Mouse (Mus musculus): ENCODE measurements around the gene Slc52a3. TPM values are rescaled to one million over a fixed set of nuclear protein-coding genes. Genes with fewer than 3 reads are reported as not detected.

Gene Slc52a3
- total and polyA plus RNA-seq, 3 experiments = 0.02 to 0.05 TPM; not detected in 1

DNA sequence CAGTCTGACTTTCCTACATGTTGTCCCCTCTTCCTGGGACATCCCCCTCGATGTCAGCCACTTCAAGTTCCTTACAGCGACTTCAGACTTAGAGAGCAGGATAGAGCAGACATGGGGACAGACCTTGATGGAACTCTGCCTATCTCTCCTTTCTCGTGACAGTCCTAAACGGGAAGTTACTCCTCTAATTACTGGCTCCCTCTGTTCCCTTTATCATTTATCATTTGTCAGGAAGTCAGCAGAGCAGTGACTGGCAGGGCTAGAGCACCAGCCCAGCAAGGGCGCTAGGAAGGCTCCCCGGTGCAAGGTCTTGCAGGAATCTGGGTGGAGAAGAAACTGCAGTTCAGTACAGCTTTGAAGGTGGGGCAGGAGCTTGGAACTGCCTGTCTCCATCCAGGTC lies 6.2 kb downstream of the Slc52a3 start:
- Histone ChIP-seq H3K9me3 (replicated peaks) (no peaks in the 10 kb centered on the region), H3K4me1 (ENCODE audit: insufficient read depth, low read depth, low read length) (peaks cover 3% of the 10 kb centered on the region; the same call in 1 of the 2 replicates), H3K27me3 (ENCODE audit: insufficient read depth, low read length) (peaks cover 43% of the 10 kb centered on the region), H3K36me3 (replicated peaks) (no peaks in the 10 kb centered on the region), H3K4me3 (ENCODE audit: low read depth, low read length) (no peak overlapping the region)
- ATAC-seq (ENCODE audit: extremely low read depth, insufficient number of reproducible peaks, low FRiP score, poor library complexity, severe bottlenecking) (no peak), DNase-seq (ENCODE audit: low spot score) (no peak)
- TF ChIP-seq GATA1 (IDR thresholded peaks at IDR 0.05; ENCODE audit: borderline replicate concordance, low read length) = no peak
- no peak for TF ChIP-seq CTCF (IDR thresholded peaks at IDR 0.05; ENCODE audit: low read depth, low read length)
- TF ChIP-seq POLR2AphosphoS5 (IDR thresholded peaks at IDR 0.05; ENCODE audit: insufficient replicate concordance, low read depth, low read length) = no peak
- TF ChIP-seq GATA2 (IDR thresholded peaks at IDR 0.05; ENCODE audit: borderline replicate concordance, low read depth, low read length) = no peak
- TF ChIP-seq TAL1 (conservative IDR thresholded peaks at IDR 0.05; ENCODE audit: low read depth, low read length) = no peak

DNA sequence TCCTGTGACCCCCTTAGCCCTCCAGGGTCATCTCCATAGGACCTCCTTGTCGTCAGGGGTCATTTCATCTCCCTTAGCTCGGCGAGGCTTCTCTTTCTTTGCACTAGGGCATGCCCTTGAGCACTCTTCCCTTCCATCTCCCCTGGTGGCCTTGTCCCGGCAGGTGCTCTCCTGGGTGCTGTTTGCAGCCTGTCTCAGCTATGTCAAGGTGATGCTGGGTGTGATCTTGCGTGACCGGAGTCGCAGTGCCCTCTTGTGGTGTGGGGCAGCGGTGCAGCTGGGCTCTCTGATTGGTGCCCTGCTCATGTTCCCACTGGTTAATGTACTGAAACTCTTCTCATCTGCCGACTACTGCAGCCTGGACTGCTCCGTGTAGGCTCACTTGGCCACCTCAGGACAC lies 11.5 kb downstream of the Slc52a3 start:
- Histone ChIP-seq H3K36me3 (replicated peaks) (no peaks in the 10 kb centered on the region), H3K9me3 (replicated peaks) (no peaks in the 10 kb centered on the region), H3K4me1 (ENCODE audit: insufficient read depth, low read depth, low read length) (no peaks in the 10 kb centered on the region), H3K4me3 (ENCODE audit: low read depth, low read length) (no peak overlapping the region), H3K27me3 (ENCODE audit: insufficient read depth, low read length) (peaks cover 19% of the 10 kb centered on the region; the same call in 1 of the 2 replicates)
- TF ChIP-seq CTCF (IDR thresholded peaks at IDR 0.05; ENCODE audit: low read depth, low read length) = no peak
- TF ChIP-seq GATA1 (IDR thresholded peaks at IDR 0.05; ENCODE audit: borderline replicate concordance, low read length) = no peak
- no peak for TF ChIP-seq POLR2AphosphoS5 (IDR thresholded peaks at IDR 0.05; ENCODE audit: insufficient replicate concordance, low read depth, low read length)
- no peak for TF ChIP-seq TAL1 (conservative IDR thresholded peaks at IDR 0.05; ENCODE audit: low read depth, low read length)
- no peak for TF ChIP-seq GATA2 (IDR thresholded peaks at IDR 0.05; ENCODE audit: borderline replicate concordance, low read depth, low read length)
- no peak for ATAC-seq (ENCODE audit: extremely low read depth, insufficient number of reproducible peaks, low FRiP score, poor library complexity, severe bottlenecking)
- no peak for DNase-seq (ENCODE audit: low spot score)

DNA sequence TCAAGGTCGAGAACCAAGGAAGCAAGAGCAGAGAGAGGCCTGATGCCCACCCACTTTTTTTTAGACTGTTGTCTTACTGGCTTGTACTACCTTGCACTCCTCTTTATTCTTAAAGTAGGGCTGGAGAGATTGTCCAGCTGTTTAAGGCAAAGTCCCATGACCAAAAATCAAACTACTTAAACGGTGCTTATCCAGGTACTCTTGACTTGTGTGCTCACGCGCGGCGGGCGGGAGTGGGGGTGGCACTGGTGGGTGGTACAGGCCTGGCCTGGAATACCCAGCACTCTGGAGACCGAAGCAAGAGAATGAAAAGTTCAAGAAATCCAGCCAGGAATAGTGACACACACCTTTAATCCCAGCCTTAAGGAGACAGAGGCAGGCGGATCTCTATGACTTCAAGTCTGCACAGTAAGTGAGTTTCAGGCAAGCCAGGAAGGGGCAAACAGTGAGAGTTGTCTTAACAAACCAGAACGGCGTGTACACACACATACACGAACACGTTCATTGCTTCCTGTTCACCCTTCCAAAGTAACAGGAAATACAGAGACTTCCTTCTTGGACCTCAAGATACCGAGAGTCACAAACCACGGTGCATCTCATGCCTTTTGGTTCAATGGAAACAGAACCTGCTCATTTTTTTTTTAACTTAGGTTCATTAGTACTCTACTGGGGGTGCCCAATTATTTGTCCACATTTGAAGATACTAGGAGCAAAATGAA lies 12.9 kb downstream of the Slc52a3 start:
- DNase-seq (ENCODE audit: low spot score) = no peak
- Histone ChIP-seq H3K9me3 (replicated peaks) (no peaks in the 10 kb centered on the region), H3K36me3 (replicated peaks) (no peaks in the 10 kb centered on the region), H3K4me1 (ENCODE audit: insufficient read depth, low read depth, low read length) (no peaks in the 10 kb centered on the region), H3K27me3 (ENCODE audit: insufficient read depth, low read length) (peaks cover 14% of the 10 kb centered on the region; the same call in 1 of the 2 replicates), H3K4me3 (ENCODE audit: low read depth, low read length) (no peak overlapping the region)
- TF ChIP-seq GATA2 (IDR thresholded peaks at IDR 0.05; ENCODE audit: borderline replicate concordance, low read depth, low read length) (no peak), CTCF (IDR thresholded peaks at IDR 0.05; ENCODE audit: low read depth, low read length) (no peak), GATA1 (IDR thresholded peaks at IDR 0.05; ENCODE audit: borderline replicate concordance, low read length) (no peak), TAL1 (conservative IDR thresholded peaks at IDR 0.05; ENCODE audit: low read depth, low read length) (no peak), POLR2AphosphoS5 (IDR thresholded peaks at IDR 0.05; ENCODE audit: insufficient replicate concordance, low read depth, low read length) (no peak)
- no peak for ATAC-seq (ENCODE audit: extremely low read depth, insufficient number of reproducible peaks, low FRiP score, poor library complexity, severe bottlenecking)

DNA sequence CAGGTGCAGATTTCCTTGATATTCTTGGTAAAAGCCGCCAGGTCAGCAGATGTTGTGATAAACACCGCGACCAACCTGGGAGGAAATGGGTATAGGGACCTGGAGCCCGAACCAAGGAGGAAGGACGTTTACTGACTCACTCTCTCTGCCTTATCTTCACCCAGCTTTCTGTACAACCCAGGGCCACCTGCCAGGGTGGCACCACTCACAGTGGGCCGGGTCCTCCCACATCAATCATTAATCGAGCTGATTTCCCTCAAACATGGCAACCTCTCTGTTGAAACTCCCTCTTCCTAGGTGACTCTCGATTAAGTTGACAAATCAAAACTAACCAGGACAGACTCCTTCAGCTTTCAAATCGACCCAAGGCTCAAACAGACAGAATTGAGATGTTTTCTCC lies 13.9 kb downstream of the Slc52a3 start:
- Histone ChIP-seq H3K4me3 (ENCODE audit: low read depth, low read length) (no peak overlapping the region), H3K4me1 (ENCODE audit: insufficient read depth, low read depth, low read length) (no peaks in the 10 kb centered on the region), H3K36me3 (replicated peaks) (no peaks in the 10 kb centered on the region), H3K27me3 (ENCODE audit: insufficient read depth, low read length) (peaks cover 12% of the 10 kb centered on the region; the same call in 1 of the 2 replicates), H3K9me3 (replicated peaks) (no peaks in the 10 kb centered on the region)
- DNase-seq (ENCODE audit: low spot score) = no peak
- no peak for ATAC-seq (ENCODE audit: extremely low read depth, insufficient number of reproducible peaks, low FRiP score, poor library complexity, severe bottlenecking)
- TF ChIP-seq CTCF (IDR thresholded peaks at IDR 0.05; ENCODE audit: low read depth, low read length) (no peak), GATA1 (IDR thresholded peaks at IDR 0.05; ENCODE audit: borderline replicate concordance, low read length) (no peak)

DNA sequence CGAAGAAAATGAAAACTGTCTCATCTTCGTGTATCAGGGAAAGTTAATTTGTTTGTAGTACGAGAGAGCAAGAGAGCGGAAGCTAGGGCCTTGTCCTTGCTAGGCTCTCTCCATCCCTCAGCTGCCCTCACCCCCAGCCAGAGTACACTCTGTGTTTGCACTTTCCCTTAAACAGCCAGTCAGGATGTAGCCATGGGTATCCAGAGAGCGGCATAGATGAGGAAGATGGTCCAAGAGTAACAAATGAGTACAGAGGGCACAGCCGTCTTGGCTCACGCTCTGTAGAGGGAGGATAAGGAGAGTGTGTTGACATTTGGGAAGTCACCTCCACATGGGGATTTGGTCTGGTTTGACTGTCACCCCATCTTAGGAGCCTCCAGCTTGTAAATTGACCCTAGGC lies 14.3 kb downstream of the Slc52a3 start:
- H3K27me3 ChIP-seq (ENCODE audit: insufficient read depth, low read length) = peaks cover 8% of the 10 kb centered on the region; the same call in 1 of the 2 replicates
- TF ChIP-seq POLR2AphosphoS5 (IDR thresholded peaks at IDR 0.05; ENCODE audit: insufficient replicate concordance, low read depth, low read length) = no peak
- TF ChIP-seq GATA2 (IDR thresholded peaks at IDR 0.05; ENCODE audit: borderline replicate concordance, low read depth, low read length) = no peak
- no peak for TF ChIP-seq GATA1 (IDR thresholded peaks at IDR 0.05; ENCODE audit: borderline replicate concordance, low read length)
- no peak for TF ChIP-seq CTCF (IDR thresholded peaks at IDR 0.05; ENCODE audit: low read depth, low read length)
- no peak for TF ChIP-seq TAL1 (conservative IDR thresholded peaks at IDR 0.05; ENCODE audit: low read depth, low read length)

DNA sequence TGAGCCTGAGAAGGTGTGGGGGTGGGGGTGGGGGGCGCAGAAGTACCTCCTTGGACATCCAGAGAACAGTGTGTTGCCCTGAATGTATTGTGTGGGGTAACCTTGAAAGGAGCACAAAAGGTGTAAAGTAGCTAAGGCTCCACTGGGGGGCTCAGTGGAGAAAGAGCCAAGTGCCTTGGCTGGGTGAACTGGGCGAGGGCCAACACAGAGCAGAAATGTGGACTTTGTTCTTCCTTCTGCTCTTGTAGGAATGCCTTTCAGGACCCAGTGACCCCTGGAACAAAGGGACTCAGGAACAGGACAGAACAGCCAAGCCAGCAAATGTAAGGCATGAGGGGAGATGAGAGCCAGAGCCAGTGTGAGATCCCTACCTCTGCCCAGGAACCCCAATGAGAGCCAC lies 15.4 kb downstream of the Slc52a3 start:
- TF ChIP-seq TAL1 (conservative IDR thresholded peaks at IDR 0.05; ENCODE audit: low read depth, low read length) = no peak
- TF ChIP-seq GATA1 (IDR thresholded peaks at IDR 0.05; ENCODE audit: borderline replicate concordance, low read length) = no peak
- no peak for TF ChIP-seq GATA2 (IDR thresholded peaks at IDR 0.05; ENCODE audit: borderline replicate concordance, low read depth, low read length)
- no peak for TF ChIP-seq CTCF (IDR thresholded peaks at IDR 0.05; ENCODE audit: low read depth, low read length)
- no peak for TF ChIP-seq POLR2AphosphoS5 (IDR thresholded peaks at IDR 0.05; ENCODE audit: insufficient replicate concordance, low read depth, low read length)
- H3K9me3 ChIP-seq (replicated peaks) = no peaks in the 10 kb centered on the region
- DNase-seq (ENCODE audit: low spot score) (no peak), ATAC-seq (ENCODE audit: extremely low read depth, insufficient number of reproducible peaks, low FRiP score, poor library complexity, severe bottlenecking) (no peak)
- no peaks in the 10 kb centered on the region for H3K4me1 ChIP-seq (ENCODE audit: insufficient read depth, low read depth, low read length)
- no peak overlapping the region for H3K4me3 ChIP-seq (ENCODE audit: low read depth, low read length)
- H3K27me3 ChIP-seq (ENCODE audit: insufficient read depth, low read length) = peaks cover 7% of the 10 kb centered on the region; the same call in 1 of the 2 replicates
- H3K36me3 ChIP-seq (replicated peaks) = no peaks in the 10 kb centered on the region

More for the DNA sequence above, 14.3 kb downstream of the Slc52a3 start:
- no peaks in the 10 kb centered on the region for H3K9me3 ChIP-seq (replicated peaks)
- DNase-seq (ENCODE audit: low spot score) (no peak), ATAC-seq (ENCODE audit: extremely low read depth, insufficient number of reproducible peaks, low FRiP score, poor library complexity, severe bottlenecking) (no peak)
- no peak overlapping the region for H3K4me3 ChIP-seq (ENCODE audit: low read depth, low read length)
- no peaks in the 10 kb centered on the region for H3K4me1 ChIP-seq (ENCODE audit: insufficient read depth, low read depth, low read length)
- no peaks in the 10 kb centered on the region for H3K36me3 ChIP-seq (replicated peaks)

Measured in G1E (cell line).